Mouse (Mus musculus) frontal cortex, postnatal 14 days (tissue): ENCODE results near the gene Serpina5.

Source experiments
- DNase-seq, 2 experiments: peaks; one replicate each; pipeline ENCODE4 v3.0.0; 2022; ENCODE audit warnings: low spot score in 2 of 2

The Serpina5 gene

GRCm38 (mm10) chr12:104127696-104128095, 26.8 kb downstream of the Serpina5 start, which contains the start of gene Serpina3b:
Gene Serpina3b (plus strand): TSS chr12:104127996.
- DNase-seq: no peak

GRCm38 (mm10) chr12:104131041-104131440, 30.1 kb downstream of the Serpina5 start:
- no peak for DNase-seq

GRCm38 (mm10) chr12:104138216-104138615, 37.3 kb downstream of the Serpina5 start:
- no peak for DNase-seq

GRCm38 (mm10) chr12:104140543-104141103, 39.7 kb downstream of the Serpina5 start:
- DNase-seq: no peak

- DNase-seq: no peak
Measured at GRCm38 (mm10) chr12:104141506-104141905, 40.6 kb downstream of the Serpina5 start.

- no peak for DNase-seq
Measured at GRCm38 (mm10) chr12:104142427-104142826, 41.5 kb downstream of the Serpina5 start.

GRCm38 (mm10) chr12:104143286-104143685, 42.4 kb downstream of the Serpina5 start:
- no peak for DNase-seq

- DNase-seq: no peak
Measured at GRCm38 (mm10) chr12:104145571-104145970, 44.7 kb downstream of the Serpina5 start.

GRCm38 (mm10) chr12:104151989-104152388, 51.1 kb downstream of the Serpina5 start:
- no peak for DNase-seq

GRCm38 (mm10) chr12:104153041-104153645, 52.2 kb downstream of the Serpina5 start:
- DNase-seq: no peak

- no peak for DNase-seq
Measured at GRCm38 (mm10) chr12:104153656-104154055, 52.7 kb downstream of the Serpina5 start, which contains the start of gene Serpina3c. Gene Serpina3c (minus strand): TSS chr12:104153870.
